Mouse (Mus musculus) embryo, embryonic 9.5 days (tissue): ENCODE measurements at regions not wholly inside any gene's neighbourhood (a gene's known extent, or its start where the extent isn't known, plus 50 kb on each side); places are given as distances from the start of the nearest gene placed in this dataset.
A peak's percentile ranks its signal among the peaks of the same experiment; 100 is the strongest.

Experiments used
- DNase-seq: peaks from one replicate; pipeline ENCODE4 v3.0.0-alpha.2; 2017; ENCODE audit errors: extremely low spot score

GRCm38 (mm10) chr3:8310379-8311128 lies 1299.3 kb downstream of the Zfp704 start:
- DNase-seq: peak; percentile 6

GRCm38 (mm10) chr3:8307296-8307695 lies 1302.6 kb downstream of the Zfp704 start:
- DNase-seq: no peak

GRCm38 (mm10) chr3:8304784-8305183 lies 1305.1 kb downstream of the Zfp704 start:
- no peak for DNase-seq

- DNase-seq: no peak
Measured at GRCm38 (mm10) chr3:8293036-8293435, 1316.8 kb downstream of the Zfp704 start.

- DNase-seq: no peak
Measured at GRCm38 (mm10) chr3:8289558-8289957, 1320.3 kb downstream of the Zfp704 start.

- DNase-seq: no peak
Measured at GRCm38 (mm10) chr3:8288437-8288836, 1321.4 kb downstream of the Zfp704 start.

GRCm38 (mm10) chr3:8284655-8285428 lies 1325.0 kb downstream of the Zfp704 start:
- no peak for DNase-seq

GRCm38 (mm10) chr3:8282411-8282810 lies 1327.5 kb downstream of the Zfp704 start:
- no peak for DNase-seq

GRCm38 (mm10) chr3:8276661-8277060 lies 1333.2 kb downstream of the Zfp704 start:
- DNase-seq: no peak

GRCm38 (mm10) chr3:8270935-8271298 lies 1339.0 kb downstream of the Zfp704 start:
- DNase-seq: no peak

- no peak for DNase-seq
Measured at GRCm38 (mm10) chr3:8270009-8270934, 1339.6 kb downstream of the Zfp704 start.

- DNase-seq: no peak
Measured at GRCm38 (mm10) chr3:8265783-8266182, 1344.1 kb downstream of the Zfp704 start.

- no peak for DNase-seq
Measured at GRCm38 (mm10) chr3:8264366-8265033, 1345.4 kb downstream of the Zfp704 start.

- no peak for DNase-seq
Measured at GRCm38 (mm10) chr3:8257293-8257692, 1352.6 kb downstream of the Zfp704 start.

- DNase-seq: no peak
Measured at GRCm38 (mm10) chr3:8252311-8252710, 1357.6 kb downstream of the Zfp704 start.

GRCm38 (mm10) chr3:8248911-8249310 lies 1361.0 kb downstream of the Zfp704 start:
- DNase-seq: no peak

- peak; percentile 17 for DNase-seq
Measured at GRCm38 (mm10) chr3:8245822-8246221, 1364.1 kb downstream of the Zfp704 start.

GRCm38 (mm10) chr3:8245195-8245789 lies 1364.6 kb downstream of the Zfp704 start:
- peak; percentile 85 for DNase-seq

GRCm38 (mm10) chr3:8244526-8245194 lies 1365.2 kb downstream of the Zfp704 start:
- DNase-seq: peak; percentile 53

GRCm38 (mm10) chr3:8206623-8207404 lies 1403.1 kb downstream of the Zfp704 start:
- no peak for DNase-seq
